Mouse (Mus musculus): ENCODE measurements at regions not wholly inside any gene's neighbourhood (a gene's known extent, or its start where the extent isn't known, plus 50 kb on each side); places are given as distances from the start of the nearest gene placed in this dataset.

- 75% methylated on average over 3 of the region's 3 CpGs for WGBS
- no peak overlapping the region for H3K4me2 ChIP-seq
- H3K27me3 ChIP-seq (replicated peaks; ENCODE audit: control insufficient read depth, insufficient read depth, low read length): no peaks in the 10 kb centered on the region
- H3K4me3 ChIP-seq (ENCODE audit: low read depth, low read length): no peak overlapping the region
- no peak overlapping the region for H3K9ac ChIP-seq (ENCODE audit: low read depth, low read length)
- no peaks in the 10 kb centered on the region for H3K36me3 ChIP-seq (ENCODE audit: control insufficient read depth, insufficient read depth, low read length)
- H3K27ac ChIP-seq (ENCODE audit: low read depth, low read length): no peak overlapping the region
- H3K9me3 ChIP-seq (ENCODE audit: control insufficient read depth, low read length): no peaks in the 10 kb centered on the region
- no peak for DNase-seq (ENCODE audit: low spot score)
- no peaks in the 10 kb centered on the region for H3K4me1 ChIP-seq (replicated peaks; ENCODE audit: control insufficient read depth, insufficient read depth, low read length)
- ATAC-seq (replicated peaks; ENCODE audit: low FRiP score): no peak
Measured at GRCm38 (mm10) chr14:99763336-99763735, 464.8 kb downstream of the Klf5 start.

- ATAC-seq (replicated peaks; ENCODE audit: low FRiP score) (no peak), DNase-seq (ENCODE audit: low spot score) (no peak)
- Histone ChIP-seq H3K9ac (ENCODE audit: low read depth, low read length) (no peak overlapping the region), H3K4me3 (ENCODE audit: low read depth, low read length) (no peak overlapping the region), H3K27me3 (replicated peaks; ENCODE audit: control insufficient read depth, insufficient read depth, low read length) (no peaks in the 10 kb centered on the region), H3K27ac (ENCODE audit: low read depth, low read length) (no peak overlapping the region), H3K4me1 (replicated peaks; ENCODE audit: control insufficient read depth, insufficient read depth, low read length) (no peaks in the 10 kb centered on the region), H3K36me3 (ENCODE audit: control insufficient read depth, insufficient read depth, low read length) (no peaks in the 10 kb centered on the region), H3K9me3 (ENCODE audit: control insufficient read depth, low read length) (no peaks in the 10 kb centered on the region), H3K4me2 (no peak overlapping the region)
- WGBS: 80% methylated on average over 1 of the region's 1 CpGs
Measured at GRCm38 (mm10) chr14:99771009-99771408, 472.5 kb downstream of the Klf5 start.

- no peaks in the 10 kb centered on the region for H3K4me1 ChIP-seq (replicated peaks; ENCODE audit: control insufficient read depth, insufficient read depth, low read length)
- no peaks in the 10 kb centered on the region for H3K9me3 ChIP-seq (ENCODE audit: control insufficient read depth, low read length)
- no peak overlapping the region for H3K4me3 ChIP-seq (ENCODE audit: low read depth, low read length)
- no peak overlapping the region for H3K9ac ChIP-seq (ENCODE audit: low read depth, low read length)
- no peaks in the 10 kb centered on the region for H3K27me3 ChIP-seq (replicated peaks; ENCODE audit: control insufficient read depth, insufficient read depth, low read length)
- ATAC-seq (replicated peaks; ENCODE audit: low FRiP score): no peak
- no peak for DNase-seq (ENCODE audit: low spot score)
- no peak overlapping the region for H3K27ac ChIP-seq (ENCODE audit: low read depth, low read length)
- no peaks in the 10 kb centered on the region for H3K36me3 ChIP-seq (ENCODE audit: control insufficient read depth, insufficient read depth, low read length)
- peak overlapping the region; percentile 7; the same call in 1 of the 2 replicates for H3K4me2 ChIP-seq
- 58% methylated on average over 19 of the region's 19 CpGs for WGBS
Measured at GRCm38 (mm10) chr14:99772774-99773423, 474.4 kb downstream of the Klf5 start.

- H3K4me1 ChIP-seq (replicated peaks; ENCODE audit: control insufficient read depth, insufficient read depth, low read length): no peaks in the 10 kb centered on the region
- no peak for DNase-seq (ENCODE audit: low spot score)
- H3K9me3 ChIP-seq (ENCODE audit: control insufficient read depth, low read length): no peaks in the 10 kb centered on the region
- H3K27ac ChIP-seq (ENCODE audit: low read depth, low read length): no peak overlapping the region
- H3K36me3 ChIP-seq (ENCODE audit: control insufficient read depth, insufficient read depth, low read length): no peaks in the 10 kb centered on the region
- no peak for ATAC-seq (replicated peaks; ENCODE audit: low FRiP score)
- H3K9ac ChIP-seq (ENCODE audit: low read depth, low read length): no peak overlapping the region
- no peak overlapping the region for H3K4me3 ChIP-seq (ENCODE audit: low read depth, low read length)
- H3K4me2 ChIP-seq: no peak overlapping the region
- H3K27me3 ChIP-seq (replicated peaks; ENCODE audit: control insufficient read depth, insufficient read depth, low read length): no peaks in the 10 kb centered on the region
- WGBS: 44% methylated on average over 8 of the region's 8 CpGs
Measured at GRCm38 (mm10) chr14:99778477-99778876, 480.0 kb downstream of the Klf5 start.

GRCm38 (mm10) chr14:99778957-99779356 is 480.5 kb downstream of the Klf5 start:
- no peak overlapping the region for H3K4me3 ChIP-seq (ENCODE audit: low read depth, low read length)
- H3K9me3 ChIP-seq (ENCODE audit: control insufficient read depth, low read length): no peaks in the 10 kb centered on the region
- DNase-seq (ENCODE audit: low spot score) (no peak), ATAC-seq (replicated peaks; ENCODE audit: low FRiP score) (no peak)
- no peaks in the 10 kb centered on the region for H3K27me3 ChIP-seq (replicated peaks; ENCODE audit: control insufficient read depth, insufficient read depth, low read length)
- no peaks in the 10 kb centered on the region for H3K36me3 ChIP-seq (ENCODE audit: control insufficient read depth, insufficient read depth, low read length)
- 68% methylated on average over 4 of the region's 4 CpGs for WGBS
- no peak overlapping the region for H3K27ac ChIP-seq (ENCODE audit: low read depth, low read length)
- no peaks in the 10 kb centered on the region for H3K4me1 ChIP-seq (replicated peaks; ENCODE audit: control insufficient read depth, insufficient read depth, low read length)
- H3K9ac ChIP-seq (ENCODE audit: low read depth, low read length): no peak overlapping the region
- H3K4me2 ChIP-seq: no peak overlapping the region

- no peak overlapping the region for H3K4me3 ChIP-seq (ENCODE audit: low read depth, low read length)
- H3K9me3 ChIP-seq (ENCODE audit: control insufficient read depth, low read length): no peaks in the 10 kb centered on the region
- DNase-seq (ENCODE audit: low spot score) (no peak), ATAC-seq (replicated peaks; ENCODE audit: low FRiP score) (no peak)
- no peak overlapping the region for H3K4me2 ChIP-seq
- H3K27ac ChIP-seq (ENCODE audit: low read depth, low read length): no peak overlapping the region
- no peaks in the 10 kb centered on the region for H3K36me3 ChIP-seq (ENCODE audit: control insufficient read depth, insufficient read depth, low read length)
- H3K27me3 ChIP-seq (replicated peaks; ENCODE audit: control insufficient read depth, insufficient read depth, low read length): no peaks in the 10 kb centered on the region
- no peak overlapping the region for H3K9ac ChIP-seq (ENCODE audit: low read depth, low read length)
- 70% methylated on average over 1 of the region's 1 CpGs for WGBS
- H3K4me1 ChIP-seq (replicated peaks; ENCODE audit: control insufficient read depth, insufficient read depth, low read length): no peaks in the 10 kb centered on the region
Measured at GRCm38 (mm10) chr14:99783646-99784045, 485.2 kb downstream of the Klf5 start.

- Histone ChIP-seq H3K9me3 (ENCODE audit: control insufficient read depth, low read length) (no peaks in the 10 kb centered on the region), H3K4me1 (replicated peaks; ENCODE audit: control insufficient read depth, insufficient read depth, low read length) (no peaks in the 10 kb centered on the region), H3K27ac (ENCODE audit: low read depth, low read length) (no peak overlapping the region), H3K9ac (ENCODE audit: low read depth, low read length) (no peak overlapping the region), H3K4me3 (ENCODE audit: low read depth, low read length) (no peak overlapping the region), H3K4me2 (no peak overlapping the region), H3K36me3 (ENCODE audit: control insufficient read depth, insufficient read depth, low read length) (no peaks in the 10 kb centered on the region), H3K27me3 (replicated peaks; ENCODE audit: control insufficient read depth, insufficient read depth, low read length) (no peaks in the 10 kb centered on the region)
- DNase-seq (ENCODE audit: low spot score) (no peak), ATAC-seq (replicated peaks; ENCODE audit: low FRiP score) (no peak)
- WGBS: 88% methylated on average over 5 of the region's 5 CpGs
Measured at GRCm38 (mm10) chr14:99785106-99785505, 486.6 kb downstream of the Klf5 start.

- Histone ChIP-seq H3K27me3 (replicated peaks; ENCODE audit: control insufficient read depth, insufficient read depth, low read length) (no peaks in the 10 kb centered on the region), H3K4me2 (no peak overlapping the region), H3K4me3 (ENCODE audit: low read depth, low read length) (no peak overlapping the region), H3K36me3 (ENCODE audit: control insufficient read depth, insufficient read depth, low read length) (no peaks in the 10 kb centered on the region), H3K9me3 (ENCODE audit: control insufficient read depth, low read length) (no peaks in the 10 kb centered on the region), H3K4me1 (replicated peaks; ENCODE audit: control insufficient read depth, insufficient read depth, low read length) (no peaks in the 10 kb centered on the region), H3K27ac (ENCODE audit: low read depth, low read length) (no peak overlapping the region), H3K9ac (ENCODE audit: low read depth, low read length) (no peak overlapping the region)
- ATAC-seq (replicated peaks; ENCODE audit: low FRiP score) (no peak), DNase-seq (ENCODE audit: low spot score) (no peak)
- 90% methylated on average over 1 of the region's 1 CpGs for WGBS
Measured at GRCm38 (mm10) chr14:99786367-99786766, 487.9 kb downstream of the Klf5 start.

GRCm38 (mm10) chr14:99788185-99788584 is 489.7 kb downstream of the Klf5 start:
- 73% methylated on average over 3 of the region's 3 CpGs for WGBS
- DNase-seq (ENCODE audit: low spot score) (no peak), ATAC-seq (replicated peaks; ENCODE audit: low FRiP score) (no peak)
- no peaks in the 10 kb centered on the region for H3K9me3 ChIP-seq (ENCODE audit: control insufficient read depth, low read length)
- H3K4me2 ChIP-seq: no peak overlapping the region
- H3K27ac ChIP-seq (ENCODE audit: low read depth, low read length): no peak overlapping the region
- no peaks in the 10 kb centered on the region for H3K4me1 ChIP-seq (replicated peaks; ENCODE audit: control insufficient read depth, insufficient read depth, low read length)
- H3K27me3 ChIP-seq (replicated peaks; ENCODE audit: control insufficient read depth, insufficient read depth, low read length): no peaks in the 10 kb centered on the region
- H3K4me3 ChIP-seq (ENCODE audit: low read depth, low read length): no peak overlapping the region
- no peaks in the 10 kb centered on the region for H3K36me3 ChIP-seq (ENCODE audit: control insufficient read depth, insufficient read depth, low read length)
- H3K9ac ChIP-seq (ENCODE audit: low read depth, low read length): no peak overlapping the region

All from liver, embryonic 11.5 days (tissue).